Mouse (Mus musculus) liver, adult 2 months (tissue): ENCODE measurements at regions not wholly inside any gene's neighbourhood (a gene's known extent, or its start where the extent isn't known, plus 50 kb on each side); places are given as distances from the start of the nearest gene placed in this dataset.

Experiments used
- CTCF ChIP-seq: fragments of 200-500 bp; IDR thresholded peaks from 2 replicates; pipeline ENCODE4 v1.5.1; 2011; ENCODE audit warnings: low read depth, low read length, control low read depth
- POLR2A ChIP-seq: fragments of 200-500 bp; IDR thresholded peaks from 2 replicates; pipeline ENCODE4 v1.6.1; 2011; ENCODE audit warnings: low read length, control low read depth; ENCODE audit not compliant: insufficient read depth; ENCODE audit errors: extremely low read depth

DNA sequence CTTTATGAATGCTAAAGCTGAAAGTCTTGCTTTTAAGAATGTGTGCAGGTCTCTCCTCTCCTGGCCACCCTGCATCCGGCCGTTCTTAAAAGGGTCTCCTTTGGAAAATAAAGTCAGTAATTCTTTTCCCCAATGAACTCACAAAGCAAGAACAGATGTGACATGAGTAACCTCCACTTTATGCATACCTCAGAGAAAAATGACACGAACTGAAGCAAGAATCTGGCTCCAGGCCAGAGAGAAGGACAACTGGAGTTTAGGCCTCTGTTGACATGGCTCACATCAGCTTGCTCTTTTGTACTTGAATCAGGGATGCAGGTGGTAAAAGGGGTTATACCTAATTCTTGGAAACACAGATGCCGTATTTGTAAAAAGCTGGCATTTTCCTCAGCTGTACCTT, 368.0 kb upstream of the Pappa start:
- no peak for TF ChIP-seq CTCF
- TF ChIP-seq POLR2A = no peak
